Mouse (Mus musculus): ENCODE data around the gene Vwa3b. TPM values are rescaled to one million over a fixed set of nuclear protein-coding genes. Genes with fewer than 3 reads are reported as not detected.

Vwa3b gene
- polyA plus RNA-seq, 1 experiment = not detected

DNA sequence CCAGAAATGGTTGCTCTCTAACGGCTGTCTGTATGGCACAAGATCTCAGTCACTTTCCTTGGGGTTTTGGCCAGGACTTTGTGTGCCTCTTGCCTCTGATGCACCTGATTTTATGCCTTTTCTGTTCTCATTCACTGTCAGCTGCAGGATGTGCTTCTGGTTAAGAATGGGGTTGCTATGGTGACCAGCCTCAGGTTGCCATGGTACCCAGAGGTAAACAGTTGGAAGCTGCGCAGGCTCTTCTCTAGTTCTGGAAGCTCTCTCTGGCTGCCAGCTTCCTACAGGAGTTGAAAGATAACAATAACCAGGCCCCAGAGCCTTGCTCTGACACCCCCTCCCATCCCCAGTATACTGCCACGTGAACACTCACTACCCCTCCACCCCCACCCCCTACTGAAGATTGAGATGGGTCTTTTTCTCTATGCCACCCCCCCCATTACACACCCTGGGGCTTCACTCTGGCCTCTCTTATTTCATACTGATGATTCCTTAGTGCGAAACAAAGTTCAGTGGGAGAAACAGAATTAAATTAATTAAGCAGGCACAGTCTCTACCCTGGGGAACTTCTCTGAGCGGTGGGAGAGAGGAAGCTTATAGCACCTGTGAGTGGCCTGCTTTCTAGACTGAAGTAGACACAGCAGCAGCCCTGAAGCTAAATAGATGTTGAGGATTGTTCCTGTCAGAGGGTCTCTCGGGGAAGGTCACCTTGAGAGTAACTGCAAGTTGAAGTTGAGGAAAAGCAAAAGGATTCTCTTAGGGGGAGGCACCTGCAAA is 193.9 kb downstream of the Vwa3b start:
- Histone ChIP-seq H3ac (ENCODE audit: control insufficient read depth, insufficient read length) (no peak overlapping the region), H3K36me3 (ENCODE audit: control insufficient read depth, insufficient read depth) (no peaks in the 10 kb centered on the region)
- TF ChIP-seq CEBPB (IDR thresholded peaks at IDR 0.05; ENCODE audit: insufficient read depth, poor library complexity, severe bottlenecking) = no peak
- TF ChIP-seq SRF (IDR thresholded peaks at IDR 0.05; ENCODE audit: control insufficient read depth, insufficient read length, low read depth) = no peak
- TF ChIP-seq POLR2AphosphoS2 (IDR thresholded peaks at IDR 0.05; ENCODE audit: insufficient read length, low read depth) = no peak
- no peak for TF ChIP-seq MYOG (IDR thresholded peaks at IDR 0.05; ENCODE audit: control insufficient read depth in 1 of 3, insufficient read depth in 1 of 3, insufficient read length in 2 of 3, low read depth in 2 of 3)
- TF ChIP-seq MYOD1 (IDR thresholded peaks at IDR 0.05; ENCODE audit: control insufficient read depth in 1 of 3, insufficient read length in 2 of 3, low read depth in 2 of 3) = no peak
- TF ChIP-seq TCF12 (IDR thresholded peaks at IDR 0.05; ENCODE audit: insufficient read depth, poor library complexity, severe bottlenecking) = no peak
- TF ChIP-seq POLR2A (IDR thresholded peaks at IDR 0.05; ENCODE audit: insufficient read length, low read depth) = no peak
- TF ChIP-seq E2F4 (IDR thresholded peaks at IDR 0.05; ENCODE audit: insufficient read depth) = no peak
- TF ChIP-seq USF1 (IDR thresholded peaks at IDR 0.05; ENCODE audit: low read depth) = no peak
- TF ChIP-seq MAX (IDR thresholded peaks at IDR 0.05; ENCODE audit: low read depth) = no peak
- no peak for TF ChIP-seq TCF3 (IDR thresholded peaks at IDR 0.05; ENCODE audit: insufficient read length, low read depth)
- no peak for TF ChIP-seq REST (IDR thresholded peaks at IDR 0.05; ENCODE audit: insufficient read depth, insufficient read length)

DNA sequence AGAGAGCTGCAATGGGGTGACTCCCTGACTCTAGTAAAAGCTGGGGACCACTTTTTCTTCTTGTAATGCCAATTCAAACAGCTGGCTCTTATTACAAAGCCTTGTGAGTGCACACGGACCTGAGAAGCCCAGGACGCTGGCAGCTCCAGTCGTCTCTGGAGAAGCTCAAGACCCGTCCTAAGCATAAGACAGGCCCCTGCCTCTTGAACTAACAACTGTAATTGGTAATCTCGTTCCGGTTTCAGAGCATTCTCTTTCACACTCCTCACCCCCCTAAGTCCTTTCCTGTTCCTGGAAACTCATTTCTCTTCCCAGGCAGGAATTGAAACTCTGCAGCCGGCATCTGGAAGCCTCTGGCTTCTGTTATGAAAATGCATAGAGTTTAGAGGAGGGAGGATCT is 195.6 kb downstream of the Vwa3b start:
- no peak for TF ChIP-seq SRF (IDR thresholded peaks at IDR 0.05; ENCODE audit: control insufficient read depth, insufficient read length, low read depth)
- no peak for TF ChIP-seq TCF3 (IDR thresholded peaks at IDR 0.05; ENCODE audit: insufficient read length, low read depth)
- TF ChIP-seq CEBPB (IDR thresholded peaks at IDR 0.05; ENCODE audit: insufficient read depth, poor library complexity, severe bottlenecking) = no peak
- H3ac ChIP-seq (ENCODE audit: control insufficient read depth, insufficient read length) = no peak overlapping the region
- H3K79me2 ChIP-seq (ENCODE audit: control insufficient read depth, insufficient read depth) = no peaks in the 10 kb centered on the region
- no peak overlapping the region for H3K4me3 ChIP-seq
- H3K27me3 ChIP-seq (ENCODE audit: control insufficient read depth, insufficient read depth, insufficient read length) = no peaks in the 10 kb centered on the region
- no peak overlapping the region for H3K4me2 ChIP-seq (ENCODE audit: low read depth)
- no peaks in the 10 kb centered on the region for H3K36me3 ChIP-seq (ENCODE audit: control insufficient read depth, insufficient read depth)

More for the DNA sequence above, 193.9 kb downstream of the Vwa3b start:
- H3K27me3 ChIP-seq (ENCODE audit: control insufficient read depth, insufficient read depth, insufficient read length) = no peaks in the 10 kb centered on the region
- H3K4me3 ChIP-seq = no peak overlapping the region
- no peaks in the 10 kb centered on the region for H3K79me2 ChIP-seq (ENCODE audit: control insufficient read depth, insufficient read depth)
- H3K4me2 ChIP-seq (ENCODE audit: low read depth) = no peak overlapping the region

DNA sequence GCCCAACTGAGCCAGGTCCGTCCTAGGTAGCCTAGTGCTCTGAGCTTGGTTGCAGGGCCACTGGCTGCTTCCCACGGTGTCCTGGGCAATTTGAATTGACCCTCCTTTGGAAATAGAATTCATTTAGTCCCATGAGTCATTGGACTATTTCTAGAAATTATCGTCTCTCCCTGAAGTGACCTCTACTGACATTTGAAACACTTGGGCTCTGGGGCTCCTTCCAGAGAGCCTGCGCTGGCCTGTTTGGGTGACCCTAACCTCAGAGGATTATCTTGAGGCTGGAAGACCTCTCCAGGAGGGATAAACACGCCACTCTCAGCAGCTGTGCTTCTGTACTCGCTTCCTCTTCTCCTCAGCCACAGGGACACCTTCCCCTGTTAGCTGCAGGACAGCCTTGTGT is 204.0 kb downstream of the Vwa3b start:
- H3K79me2 ChIP-seq (ENCODE audit: control insufficient read depth, insufficient read depth) = no peaks in the 10 kb centered on the region
- no peaks in the 10 kb centered on the region for H3K36me3 ChIP-seq (ENCODE audit: control insufficient read depth, insufficient read depth)
- H3ac ChIP-seq (ENCODE audit: control insufficient read depth, insufficient read length) = no peak overlapping the region
- H3K27me3 ChIP-seq (ENCODE audit: control insufficient read depth, insufficient read depth, insufficient read length) = no peaks in the 10 kb centered on the region
- TF ChIP-seq USF1 (IDR thresholded peaks at IDR 0.05; ENCODE audit: low read depth) (no peak), MAX (IDR thresholded peaks at IDR 0.05; ENCODE audit: low read depth) (no peak)
- H3K4me3 ChIP-seq = no peak overlapping the region
- H3K4me2 ChIP-seq (ENCODE audit: low read depth) = no peak overlapping the region

DNA sequence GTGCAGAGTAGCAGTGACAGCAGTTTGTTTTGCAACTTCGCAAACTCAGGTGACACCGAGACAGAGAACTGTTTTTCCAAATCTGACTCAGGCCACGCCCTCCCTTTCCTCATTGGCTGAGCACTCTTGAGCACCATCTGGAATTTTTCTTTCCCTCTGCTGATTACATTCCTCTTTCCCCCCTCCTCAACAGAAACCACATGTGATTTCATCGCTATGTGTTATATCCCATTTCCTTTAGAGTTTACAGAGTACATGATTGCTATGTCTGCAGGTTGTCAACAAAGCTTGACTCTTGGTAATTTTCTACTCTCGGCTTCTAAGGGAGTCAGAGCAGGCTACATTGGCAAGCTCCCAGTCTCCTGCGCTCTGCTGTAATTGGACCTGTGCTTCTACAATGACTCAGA is 204.9 kb downstream of the Vwa3b start:
- no peaks in the 10 kb centered on the region for H3K27me3 ChIP-seq (ENCODE audit: control insufficient read depth, insufficient read depth, insufficient read length)
- TF ChIP-seq TCF3 (IDR thresholded peaks at IDR 0.05; ENCODE audit: insufficient read length, low read depth) = no peak
- no peak for TF ChIP-seq POLR2AphosphoS2 (IDR thresholded peaks at IDR 0.05; ENCODE audit: insufficient read length, low read depth)
- no peak for TF ChIP-seq SRF (IDR thresholded peaks at IDR 0.05; ENCODE audit: control insufficient read depth, insufficient read length, low read depth)
- no peak for TF ChIP-seq MYOG (IDR thresholded peaks at IDR 0.05; ENCODE audit: control insufficient read depth in 1 of 3, insufficient read depth in 1 of 3, insufficient read length in 2 of 3, low read depth in 2 of 3)
- TF ChIP-seq CEBPB (IDR thresholded peaks at IDR 0.05; ENCODE audit: insufficient read depth, poor library complexity, severe bottlenecking) = no peak
- TF ChIP-seq E2F4 (IDR thresholded peaks at IDR 0.05; ENCODE audit: insufficient read depth) = no peak
- H3K4me2 ChIP-seq (ENCODE audit: low read depth) = peak overlapping the region; percentile 51

More for the DNA sequence above, 204.9 kb downstream of the Vwa3b start:
- Histone ChIP-seq H3K79me2 (ENCODE audit: control insufficient read depth, insufficient read depth) (no peaks in the 10 kb centered on the region), H3ac (ENCODE audit: control insufficient read depth, insufficient read length) (no peak overlapping the region), H3K4me3 (no peak overlapping the region), H3K36me3 (ENCODE audit: control insufficient read depth, insufficient read depth) (no peaks in the 10 kb centered on the region)

Other genes with a start within 250 kb of the Vwa3b start
- 12.2 TPM for gene Tmem131, start 82.9 kb upstream of the Vwa3b start, polyA plus RNA-seq (2012; fragmentation: generic; extraction: Trizol)
- gene Cnga3, start 187.8 kb downstream of the Vwa3b start, polyA plus RNA-seq (2012; fragmentation: generic; extraction: Trizol) = not detected

Data from myocyte (in vitro differentiated cells).